Mouse (Mus musculus): ENCODE results near the gene Srgap2. TPM values are rescaled to one million over a fixed set of nuclear protein-coding genes. Genes with fewer than 3 reads are reported as not detected.

Gene Srgap2
- total RNA-seq, 2 experiments from 2014 or later: 7.8 to 22.6 TPM

DNA sequence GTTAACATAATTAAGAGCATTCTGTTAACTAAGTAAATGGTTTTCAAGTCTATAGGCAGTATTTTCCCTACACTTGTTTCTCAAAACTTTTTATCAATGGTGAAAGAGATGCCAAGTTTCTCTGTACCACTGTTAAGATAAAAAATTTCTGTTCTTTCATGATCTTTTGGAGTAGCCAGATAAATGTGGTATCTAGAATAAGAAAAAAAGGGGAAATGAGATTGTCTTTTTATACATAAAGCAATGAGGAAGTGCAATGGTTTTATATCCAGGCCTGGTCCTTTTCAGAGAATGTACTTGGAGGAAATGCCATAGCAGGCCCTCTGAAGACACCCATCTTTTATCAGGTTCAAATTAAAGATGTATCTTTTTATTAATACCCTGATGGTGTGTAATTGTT is 45.8 kb downstream of the Srgap2 start:
- no peak for ATAC-seq (replicated peaks; ENCODE audit: low FRiP score, low TSS enrichment, poor library complexity, severe bottlenecking)

DNA sequence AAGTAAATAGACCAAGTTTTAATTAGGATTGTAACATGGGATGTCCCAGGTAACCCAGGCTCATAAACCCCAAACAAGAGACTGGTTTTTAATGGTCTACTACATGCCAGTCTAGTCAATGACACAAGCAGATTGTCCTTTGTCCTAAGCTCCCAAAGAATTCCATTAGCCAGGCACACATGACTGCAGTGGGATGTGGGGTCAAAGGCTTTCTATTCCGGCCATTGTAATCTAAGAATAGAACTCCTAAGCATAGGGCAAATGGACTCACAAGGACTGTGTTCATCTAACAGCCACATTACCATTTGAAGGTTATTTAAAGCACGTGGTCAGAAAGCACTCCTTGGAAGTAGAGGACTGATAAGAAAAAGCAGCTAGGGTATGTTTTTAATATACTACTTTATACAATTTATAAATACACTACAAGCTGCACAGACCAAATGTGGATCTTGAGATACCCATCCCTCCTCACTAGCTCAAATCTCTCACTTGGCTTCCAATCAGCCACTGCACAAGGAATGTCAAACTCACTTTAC is 48.3 kb downstream of the Srgap2 start:
- no peak for ATAC-seq (replicated peaks; ENCODE audit: low FRiP score, low TSS enrichment, poor library complexity, severe bottlenecking)

DNA sequence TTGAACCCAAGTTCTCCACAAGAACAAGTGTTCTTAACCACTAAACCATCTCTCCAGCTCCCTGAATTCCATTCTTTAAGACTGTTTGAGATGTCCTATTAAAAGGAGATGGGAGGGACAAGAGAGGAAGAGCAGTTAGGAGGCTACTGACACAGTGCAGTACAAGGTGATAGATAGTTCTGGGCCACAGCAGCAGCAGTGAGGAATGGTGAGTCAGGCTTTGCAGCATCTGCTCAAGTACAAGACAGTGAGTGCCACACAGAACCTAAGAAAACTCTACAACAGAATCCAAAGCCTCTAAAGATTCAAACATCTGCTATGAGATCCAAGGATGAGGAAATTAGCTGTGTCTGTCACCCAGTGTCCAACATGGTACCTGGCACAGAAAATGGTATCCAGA is 51.8 kb downstream of the Srgap2 start:
- ATAC-seq (replicated peaks; ENCODE audit: low FRiP score, low TSS enrichment, poor library complexity, severe bottlenecking): no peak

DNA sequence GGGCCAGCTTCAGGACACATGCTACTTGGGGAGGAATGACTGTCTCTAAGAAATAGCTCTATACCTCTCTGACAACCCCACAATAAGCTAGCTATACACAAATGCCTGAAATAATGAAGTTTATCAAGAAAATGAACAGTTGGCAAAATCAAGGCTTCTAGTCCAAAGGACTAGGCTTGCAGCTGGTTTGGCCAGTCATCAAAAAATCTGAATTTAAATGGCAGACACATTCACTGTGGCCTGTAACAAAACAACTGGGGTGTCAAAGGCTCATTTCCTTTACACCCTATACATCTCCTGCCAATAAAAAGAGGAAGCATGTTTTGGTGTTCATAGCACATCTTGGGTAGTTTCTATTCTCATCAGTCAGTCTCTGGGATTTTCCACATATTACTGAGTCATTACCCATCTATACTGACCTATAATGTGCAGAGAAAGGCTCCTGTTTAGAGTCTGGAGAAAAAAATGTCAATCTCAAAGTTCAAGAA is 53.5 kb downstream of the Srgap2 start:
- ATAC-seq (replicated peaks; ENCODE audit: low FRiP score, low TSS enrichment, poor library complexity, severe bottlenecking): no peak

DNA sequence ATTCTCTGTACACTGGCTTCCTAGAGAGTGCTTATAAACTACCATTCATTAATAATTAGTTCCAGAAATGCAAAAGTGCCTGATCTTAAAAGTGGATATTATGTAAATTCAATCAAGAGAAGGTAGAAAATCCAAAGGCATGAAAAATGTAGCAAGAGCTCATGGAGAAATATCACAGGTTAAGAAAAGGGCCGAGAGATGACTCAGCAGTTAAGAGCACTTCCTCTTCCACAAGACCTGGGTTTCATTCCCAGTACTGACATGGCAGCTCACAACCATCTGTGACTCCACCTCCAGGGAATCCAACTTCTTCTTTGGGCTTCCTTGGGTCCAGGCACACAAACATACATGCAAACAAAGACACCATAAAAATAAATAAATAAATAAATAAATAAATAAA is 56.6 kb downstream of the Srgap2 start:
- no peak for ATAC-seq (replicated peaks; ENCODE audit: low FRiP score, low TSS enrichment, poor library complexity, severe bottlenecking)

DNA sequence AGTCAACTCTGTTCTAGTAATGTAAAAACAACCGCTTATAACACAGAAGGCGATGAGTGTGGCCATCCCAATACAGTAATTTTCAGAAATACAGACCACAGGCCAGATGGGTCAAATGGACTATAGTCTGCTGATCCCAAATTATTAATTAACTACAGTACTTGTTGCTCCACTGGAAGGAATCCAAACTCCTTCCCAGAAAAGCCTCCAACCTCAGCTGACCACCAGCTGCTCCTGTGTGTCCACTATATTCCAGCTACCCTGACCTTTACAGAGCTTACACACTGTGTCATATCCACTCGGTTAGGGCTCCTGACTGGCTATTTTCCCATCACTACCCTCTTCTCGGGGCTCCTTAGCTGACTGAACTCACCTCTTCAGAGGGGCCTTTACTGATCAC is 61.3 kb downstream of the Srgap2 start:
- no peak for ATAC-seq (replicated peaks; ENCODE audit: low FRiP score, low TSS enrichment, poor library complexity, severe bottlenecking)

DNA sequence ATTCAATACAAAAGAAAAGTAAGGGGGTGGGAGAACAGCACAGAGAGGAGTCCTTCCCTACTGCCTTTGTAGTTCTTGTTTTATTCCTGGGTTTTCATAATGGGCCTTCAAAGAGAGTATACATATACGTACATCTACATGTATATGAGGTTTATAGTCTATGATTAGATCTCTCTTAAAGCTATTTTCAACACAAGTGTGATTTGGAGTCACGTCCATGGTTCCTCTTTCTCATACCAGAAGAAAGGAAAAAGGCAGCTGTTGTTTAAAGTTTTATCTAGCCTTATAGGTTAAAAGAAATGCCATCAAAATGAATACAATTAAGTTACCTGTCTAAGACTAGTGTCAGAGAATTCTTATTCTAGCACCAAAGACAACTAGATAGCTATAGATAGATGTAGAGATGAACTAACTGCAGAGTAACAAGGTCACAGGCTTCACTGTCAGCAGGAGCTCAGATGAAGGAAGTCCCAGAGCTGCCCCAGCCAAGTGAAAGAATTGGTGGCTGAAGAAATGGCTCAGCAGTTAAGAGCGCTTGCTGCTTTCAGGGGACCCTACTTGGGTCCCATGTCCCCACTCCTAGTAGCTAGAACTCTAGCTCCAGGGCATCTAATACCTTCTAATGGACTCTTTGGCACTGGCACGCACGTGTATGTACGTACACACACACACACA is 63.1 kb downstream of the Srgap2 start:
- no peak for ATAC-seq (replicated peaks; ENCODE audit: low FRiP score, low TSS enrichment, poor library complexity, severe bottlenecking)

DNA sequence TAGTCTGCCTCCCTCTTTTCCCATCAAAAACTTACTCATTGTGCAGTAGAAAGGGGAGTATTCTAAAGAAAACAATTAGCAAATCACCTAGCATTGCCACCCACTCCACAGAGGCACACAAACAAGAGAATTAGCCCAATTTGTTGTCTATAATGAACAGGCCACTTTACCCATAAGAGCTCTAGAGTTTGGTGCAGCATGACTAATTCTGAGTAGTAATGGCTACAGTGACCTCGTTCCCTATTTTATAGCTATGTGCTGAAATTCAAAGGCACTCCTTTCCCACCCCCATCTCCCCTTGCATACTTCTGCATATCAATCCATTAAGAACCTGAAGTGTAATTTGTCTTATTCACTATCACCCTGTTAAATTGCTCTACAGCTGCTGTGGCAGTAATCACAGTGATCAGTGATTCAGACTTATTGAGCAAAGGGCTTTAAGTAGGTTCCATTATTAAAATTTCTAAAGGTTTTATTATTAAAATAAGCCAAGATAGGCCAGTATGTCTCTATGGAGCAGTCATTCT is 64.5 kb downstream of the Srgap2 start:
- no peak for ATAC-seq (replicated peaks; ENCODE audit: low FRiP score, low TSS enrichment, poor library complexity, severe bottlenecking)

DNA sequence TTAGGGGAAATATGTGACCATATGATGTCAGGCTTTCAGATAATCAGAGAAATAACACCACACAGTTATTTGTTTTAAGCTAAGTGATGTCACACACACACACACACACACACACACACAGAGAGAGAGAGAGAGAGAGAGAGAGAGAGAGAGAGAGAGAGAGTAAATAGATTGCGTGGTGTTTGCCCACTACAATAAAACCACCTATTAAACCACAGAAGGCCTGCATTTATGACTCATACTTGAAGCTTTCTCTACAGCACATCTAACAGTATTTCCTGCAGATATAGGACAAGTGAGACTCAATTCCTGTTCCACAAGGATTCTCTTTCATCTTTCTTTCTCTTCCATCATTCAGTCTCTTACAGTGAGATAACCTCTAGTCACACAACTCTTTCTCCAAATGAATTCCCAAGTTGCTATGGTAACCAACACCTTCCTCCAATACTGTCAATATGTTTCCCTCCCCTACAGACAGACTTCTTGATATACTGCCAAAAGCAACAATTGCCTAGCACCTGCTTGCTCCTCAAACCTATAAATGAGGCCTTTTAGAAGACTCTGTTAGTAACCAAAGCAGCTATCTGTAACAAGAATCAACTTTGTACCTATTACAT is 66.1 kb downstream of the Srgap2 start:
- no peak for ATAC-seq (replicated peaks; ENCODE audit: low FRiP score, low TSS enrichment, poor library complexity, severe bottlenecking)

DNA sequence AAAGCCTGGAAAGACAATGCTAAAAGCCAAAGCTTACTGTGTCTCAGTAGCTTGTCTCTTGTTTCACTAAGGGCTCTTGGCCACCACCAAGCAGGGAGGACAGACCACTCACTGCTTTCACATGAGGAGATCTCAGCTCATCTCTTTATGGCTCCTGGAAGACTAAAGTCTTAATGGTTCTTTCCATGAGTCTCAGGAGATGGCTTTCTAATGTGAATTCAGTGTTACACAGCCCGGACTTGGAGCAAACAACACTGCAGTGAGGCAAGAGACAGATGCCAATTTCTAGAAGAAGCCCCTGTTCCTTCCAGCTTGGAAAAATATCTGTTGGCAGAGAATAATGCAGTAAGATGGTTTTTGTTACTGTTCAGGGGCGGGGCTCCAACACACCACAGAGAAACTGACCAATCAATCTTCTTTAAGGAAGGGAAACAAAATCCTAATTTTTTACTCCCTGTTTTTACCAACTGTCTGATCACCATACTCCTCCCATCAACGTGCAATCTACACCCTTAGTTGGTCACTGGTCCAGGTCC is 71.7 kb downstream of the Srgap2 start:
- no peak for ATAC-seq (replicated peaks; ENCODE audit: low FRiP score, low TSS enrichment, poor library complexity, severe bottlenecking)

DNA sequence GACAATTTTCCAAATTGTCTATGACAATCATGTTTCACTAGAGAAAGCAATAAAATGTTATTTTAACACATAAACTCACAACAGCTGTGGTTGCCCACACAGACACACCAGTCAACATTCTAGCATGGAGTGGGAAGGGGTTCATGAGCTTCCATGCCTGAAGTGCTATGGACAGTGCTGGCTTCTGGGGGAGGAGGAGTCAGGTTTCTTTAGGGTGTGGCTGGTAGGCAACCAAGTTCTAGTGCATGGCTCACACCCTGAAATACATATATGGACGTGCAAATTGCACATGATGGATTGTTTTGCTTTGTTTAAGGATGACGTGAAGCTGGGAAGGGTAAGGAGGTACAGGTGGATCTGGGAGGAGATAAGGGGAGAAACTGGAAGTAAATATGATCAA is 72.8 kb downstream of the Srgap2 start:
- no peak for ATAC-seq (replicated peaks; ENCODE audit: low FRiP score, low TSS enrichment, poor library complexity, severe bottlenecking)

DNA sequence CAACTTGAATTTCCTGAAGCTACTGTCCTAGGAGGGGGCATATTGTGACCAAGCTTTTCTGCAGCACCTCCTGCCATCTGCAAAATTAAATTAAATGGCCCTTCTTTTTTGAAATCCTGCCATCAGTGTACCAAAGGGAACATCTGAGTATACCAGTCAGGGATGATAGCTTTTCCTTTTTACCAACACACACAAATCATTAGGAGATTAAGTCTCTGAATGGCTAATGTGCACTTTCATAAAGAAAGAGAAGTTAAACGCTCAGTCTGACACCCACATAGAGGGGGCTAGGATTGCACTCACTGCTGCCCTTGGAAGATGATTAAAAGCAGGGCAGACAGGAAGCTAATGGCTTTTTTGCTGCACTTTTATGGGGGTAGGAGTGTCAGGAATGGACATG is 73.8 kb downstream of the Srgap2 start:
- no peak for ATAC-seq (replicated peaks; ENCODE audit: low FRiP score, low TSS enrichment, poor library complexity, severe bottlenecking)

DNA sequence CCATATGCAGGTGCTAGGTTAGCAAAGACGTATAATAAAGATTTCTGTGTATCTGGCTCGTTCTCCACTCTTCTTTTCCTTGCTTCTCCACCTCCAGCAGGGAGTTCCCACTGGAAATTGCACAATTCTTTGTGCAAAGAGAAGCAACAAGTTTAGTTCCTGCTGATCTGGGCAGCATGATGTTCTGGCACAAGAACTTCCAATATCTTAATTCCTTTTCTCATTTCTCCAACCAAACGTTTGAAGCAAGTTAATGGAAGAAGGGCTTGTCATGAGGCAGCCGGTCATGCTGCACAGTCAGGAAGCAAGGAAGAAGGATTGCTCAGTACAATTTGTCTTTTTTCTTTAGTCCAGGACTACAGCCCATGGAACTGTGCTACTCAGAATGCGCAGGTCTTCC is 78.8 kb downstream of the Srgap2 start:
- no peak for ATAC-seq (replicated peaks; ENCODE audit: low FRiP score, low TSS enrichment, poor library complexity, severe bottlenecking)

DNA sequence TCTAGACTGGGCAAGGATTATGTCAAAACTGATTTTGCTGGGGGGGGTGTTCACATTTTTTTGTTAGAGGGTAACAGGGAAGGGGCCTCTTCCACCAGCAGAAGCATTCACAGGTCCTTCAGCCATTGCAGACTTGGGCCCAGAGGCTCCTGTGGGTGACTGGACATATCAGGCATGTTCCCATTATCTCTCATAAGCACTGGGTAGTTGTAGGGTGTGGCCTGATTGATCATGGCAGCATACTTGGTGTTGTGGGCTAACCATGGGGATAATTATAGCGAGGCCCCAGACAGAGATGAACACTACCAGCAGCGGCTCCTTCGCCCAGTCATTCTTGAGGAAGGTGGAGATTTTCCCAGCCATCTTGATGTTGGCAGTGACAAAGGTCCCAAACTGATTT is 79.8 kb downstream of the Srgap2 start:
- peak; percentile 99 for ATAC-seq (replicated peaks; ENCODE audit: low FRiP score, low TSS enrichment, poor library complexity, severe bottlenecking)

DNA sequence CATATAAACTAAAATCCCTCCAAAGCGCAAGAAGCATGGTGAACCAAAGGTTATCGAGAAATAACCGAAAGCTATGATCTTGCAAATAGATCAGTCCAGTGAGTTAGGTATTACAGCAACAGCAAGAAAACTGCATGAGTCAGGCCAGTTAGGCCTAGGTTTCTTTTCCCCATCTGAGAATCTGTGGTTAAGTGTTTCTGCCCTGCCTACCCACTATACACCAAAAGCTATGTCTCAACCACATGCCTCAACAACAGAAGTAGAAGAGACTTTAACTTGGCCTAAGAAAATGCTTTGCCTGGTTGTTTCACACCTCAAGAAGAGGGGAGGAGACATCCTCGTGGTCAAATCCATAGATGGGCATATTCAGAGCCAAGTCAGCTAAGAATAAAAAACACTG is 80.6 kb downstream of the Srgap2 start:
- no peak for ATAC-seq (replicated peaks; ENCODE audit: low FRiP score, low TSS enrichment, poor library complexity, severe bottlenecking)

DNA sequence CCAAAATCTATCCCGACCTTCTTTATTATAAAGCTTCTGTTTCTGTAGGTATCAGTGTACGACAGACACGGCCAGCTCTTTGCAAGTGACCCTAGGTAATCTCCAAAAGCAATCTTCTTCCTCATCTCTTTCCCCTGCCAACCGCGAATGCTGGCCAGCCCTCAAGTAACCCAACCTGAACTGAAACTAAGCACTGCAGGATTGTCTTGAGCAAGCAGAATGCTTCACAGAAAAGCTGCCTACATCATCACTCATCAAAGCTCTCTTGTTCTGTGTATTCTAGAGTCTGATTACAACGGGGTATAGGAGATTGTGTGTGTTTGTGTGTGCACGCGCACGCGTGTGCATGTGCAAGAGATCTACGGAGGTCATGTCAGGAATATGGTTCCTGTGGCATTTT is 88.6 kb downstream of the Srgap2 start:
- 0 out of 2 replicates have a peak, but pooled peaks have one; percentile 37 for ATAC-seq (replicated peaks; ENCODE audit: low FRiP score, low TSS enrichment, poor library complexity, severe bottlenecking)

DNA sequence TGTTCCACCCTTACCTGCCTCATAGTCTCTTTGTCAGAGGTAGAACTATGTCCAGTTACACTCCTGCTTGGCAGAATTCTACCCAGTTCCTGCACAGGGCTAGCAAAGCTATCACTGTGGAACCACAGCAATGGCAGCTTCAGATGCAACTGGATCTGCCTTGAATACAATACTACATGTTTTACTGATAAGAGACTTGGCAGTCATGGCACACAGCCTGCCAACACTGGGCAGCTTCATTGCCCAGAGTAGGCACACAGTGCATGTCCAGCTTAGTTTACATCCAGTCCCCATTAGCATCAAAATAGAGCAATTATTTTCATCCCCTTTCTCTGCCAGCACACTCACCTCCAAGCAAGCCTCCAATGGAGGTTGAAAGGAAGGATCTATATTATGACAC is 89.2 kb downstream of the Srgap2 start:
- peak; percentile 74; the same call in 1 of the 2 replicates for ATAC-seq (replicated peaks; ENCODE audit: low FRiP score, low TSS enrichment, poor library complexity, severe bottlenecking)

DNA sequence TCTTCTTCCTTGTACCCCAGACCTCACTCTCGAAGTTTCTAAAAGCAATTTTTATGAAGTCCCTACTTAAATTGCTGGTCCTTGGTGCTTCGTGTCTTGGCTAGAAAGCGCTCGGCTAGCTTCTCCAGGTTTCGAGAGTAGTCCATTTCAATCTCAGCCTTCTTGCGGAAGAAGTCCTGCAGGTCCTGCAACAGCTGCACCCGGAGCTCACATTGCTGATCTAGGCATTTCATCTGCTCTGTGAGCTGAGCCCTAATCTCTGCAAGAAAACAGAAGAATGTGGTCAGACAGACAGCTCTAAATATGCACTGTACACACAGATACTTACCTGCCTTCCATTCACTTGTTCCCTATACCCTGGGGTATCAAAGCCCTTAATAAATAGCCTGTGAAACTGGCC is 90.5 kb downstream of the Srgap2 start:
- ATAC-seq (replicated peaks; ENCODE audit: low FRiP score, low TSS enrichment, poor library complexity, severe bottlenecking): no peak

DNA sequence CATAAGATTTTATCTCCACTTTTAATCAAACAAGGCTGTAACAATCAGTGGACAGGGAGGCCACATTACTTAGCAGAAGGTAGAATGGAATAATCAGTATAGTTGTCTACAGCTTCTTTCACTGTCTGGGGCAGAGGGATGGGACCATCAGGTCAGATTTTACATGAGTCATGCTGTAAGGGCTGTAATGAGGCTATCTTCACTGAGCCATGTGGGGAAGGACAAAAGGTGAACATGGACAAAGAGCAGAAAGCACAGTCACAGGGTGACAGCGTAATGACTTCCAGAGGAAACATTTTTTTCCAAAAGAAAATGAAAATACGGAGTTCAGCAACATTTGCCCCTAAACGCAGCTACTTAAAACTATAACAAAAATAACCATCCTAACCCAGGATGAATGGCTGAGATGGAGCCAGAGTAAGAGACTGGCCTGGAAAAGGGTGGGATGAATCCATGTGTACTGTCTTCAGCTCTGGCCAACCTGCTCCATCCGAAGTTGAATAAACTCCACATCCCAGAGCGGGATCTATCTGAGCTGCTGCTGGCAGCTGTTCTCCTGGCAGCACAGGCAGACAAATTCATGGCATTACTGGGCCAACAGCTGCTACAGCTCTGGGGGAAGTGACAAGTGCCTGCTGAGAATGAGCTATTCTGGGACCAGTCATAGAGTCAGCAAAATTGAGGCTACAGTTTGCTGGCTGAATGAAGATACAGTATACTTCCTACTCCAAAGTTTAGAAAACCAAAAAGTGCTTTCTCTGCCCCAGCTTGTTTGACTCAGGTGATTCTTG is 95.5 kb downstream of the Srgap2 start:
- no peak for ATAC-seq (replicated peaks; ENCODE audit: low FRiP score, low TSS enrichment, poor library complexity, severe bottlenecking)

All from megakaryocyte-erythroid progenitor cell, adult 5-6 weeks (primary cell).